Mouse (Mus musculus): ENCODE measurements at regions not wholly inside any gene's neighbourhood (a gene's known extent, or its start where the extent isn't known, plus 50 kb on each side); places are given as distances from the start of the nearest gene placed in this dataset.

DNA sequence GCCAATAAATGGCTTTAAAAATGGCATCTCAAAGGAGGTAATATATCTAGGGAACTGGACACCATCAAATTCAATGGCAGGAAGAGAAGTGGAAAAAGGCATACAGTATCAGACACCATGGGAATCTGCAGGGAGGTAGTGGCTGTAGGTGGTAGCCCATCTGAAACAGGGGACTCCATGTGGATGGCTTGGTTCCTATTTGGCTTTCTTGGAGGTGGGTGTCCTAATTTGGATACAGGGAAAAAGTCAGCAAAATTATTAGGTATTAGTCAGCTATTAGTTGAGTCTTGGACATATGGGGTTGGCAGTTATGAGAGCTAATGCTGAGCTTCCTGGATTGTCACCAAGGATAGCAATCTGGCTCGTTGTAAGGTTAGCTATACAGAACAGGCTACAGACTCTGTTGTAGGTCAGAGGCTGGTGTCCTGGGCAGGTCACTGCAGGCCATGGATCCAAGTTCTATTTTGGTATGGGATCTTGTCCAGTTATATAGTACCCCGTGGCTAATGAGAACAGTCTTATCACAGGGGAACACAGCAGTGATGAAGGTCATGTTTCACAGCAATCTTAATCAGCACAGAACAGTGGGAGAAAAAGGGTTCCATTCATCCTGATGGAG lies 70.8 kb downstream of the Mtx3 start:
- no peak for TF ChIP-seq CTCF (IDR thresholded peaks at IDR 0.05; ENCODE audit: low read depth)
- TF ChIP-seq EP300 (IDR thresholded peaks at IDR 0.05; ENCODE audit: low read depth) = peak; percentile 71

Measured in heart, postnatal 0 days (tissue).